Mouse (Mus musculus) ES-E14 (cell line): ENCODE data around the gene Gm16434. TPM values are rescaled to one million over a fixed set of nuclear protein-coding genes. Genes with fewer than 3 reads are reported as not detected.
"Not testable (repeated sequence)": the region's sequence is repeated elsewhere in the genome, so short reads cannot be mapped to it uniquely, and the experiment has no call there.

Experiments used
- DNase-seq: peaks from one replicate; pipeline ENCODE4 v3.0.0-alpha.2; 2013; ENCODE audit warnings: low read depth, low spot score
- H3K27ac ChIP-seq: 2 replicates; pipeline ENCODE4 v1.5.1; 2012; ENCODE audit warnings: low read depth, mild to moderate bottlenecking, low read length, moderate library complexity, mixed read lengths; ENCODE audit not compliant: poor library complexity, insufficient read depth, severe bottlenecking
- H3K36me3 ChIP-seq: 2 replicates; pipeline ENCODE4 v1.6.1; 2012; ENCODE audit warnings: mild to moderate bottlenecking, low read length, moderate library complexity, mixed read lengths; ENCODE audit not compliant: control insufficient read depth, poor library complexity, insufficient read depth, severe bottlenecking
- H3K4me1 ChIP-seq, 2 experiments: fragments of 150-350 bp in 1 of 2; sonication (generic) in 1 of 2; 2 replicates each; pipeline ENCODE4 v1.6.1; 2012; ENCODE audit warnings: low read length in 2 of 2, mild to moderate bottlenecking in 1 of 2, mixed read lengths in 1 of 2; ENCODE audit not compliant: control insufficient read depth in 2 of 2, insufficient read depth in 2 of 2, poor library complexity in 1 of 2
- H3K4me3 ChIP-seq, 2 experiments: fragments of 150-350 bp in 1 of 2; sonication (generic) in 1 of 2; 2 replicates each; pipeline ENCODE4 v1.5.1; 2012; ENCODE audit warnings: low read length in 2 of 2, low read depth in 1 of 2, mild to moderate bottlenecking in 1 of 2, mixed read lengths in 1 of 2; ENCODE audit not compliant: insufficient read depth in 1 of 2, poor library complexity in 1 of 2, severe bottlenecking in 1 of 2
- H3K9ac ChIP-seq: 2 replicates; pipeline ENCODE4 v1.6.1; 2012; ENCODE audit warnings: low read depth, mild to moderate bottlenecking, low read length, mixed read lengths; ENCODE audit not compliant: poor library complexity, insufficient read depth, severe bottlenecking
- H3K9me3 ChIP-seq: fragments of 150-350 bp; sonication (generic); 2 replicates; pipeline ENCODE4 v1.6.1; 2012; ENCODE audit warnings: low read depth, mild to moderate bottlenecking, low read length; ENCODE audit not compliant: control insufficient read depth, insufficient read depth
- in situ Hi-C, 2 experiments: fragments of 600-800 bp; cut with MboI; formaldehyde crosslinking; loops; one replicate each; pipeline ENCODE4 v1.15.1; 2025; ENCODE audit warnings: low sequenced_read_pairs in 2 of 2, inconsistent platforms in 1 of 2; ENCODE audit not compliant: unreplicated experiment in 2 of 2
- total RNA-seq: library from RNA; depleted of rRNA; stranded (reverse); fragments of 300-350 nt; gene quantifications from 2 replicates; pipeline ENCODE4 v1.2.3, GENCODE M21; 2012; rRNA removed

Gene Gm16434
- not detected in 2 replicates for total RNA-seq

DNA sequence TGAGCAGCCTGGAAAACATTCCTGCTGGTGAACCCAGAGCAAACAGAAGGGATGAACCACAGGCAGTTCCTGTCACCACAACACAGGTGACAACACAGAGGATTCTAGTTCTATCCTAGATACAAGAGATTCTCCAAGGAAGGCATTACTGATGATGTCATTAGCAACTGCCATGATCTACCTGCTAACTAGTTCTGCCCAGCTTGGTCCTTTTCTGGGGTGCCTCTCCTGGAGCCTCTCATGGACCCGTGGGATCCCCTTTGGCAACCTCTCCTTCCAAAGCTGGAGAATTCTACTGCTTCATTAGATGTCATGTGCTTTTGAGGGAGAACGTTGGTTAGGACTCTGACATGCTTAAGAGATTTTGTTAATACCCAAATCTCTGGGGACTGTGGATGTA is at the start of gene Gm16434:
TSS of gene Gm16434 (minus strand) at position 101 of the 400 bp plus-strand sequence.
- in situ Hi-C loops, DNase-seq, H3K36me3 ChIP-seq, H3K9ac ChIP-seq, H3K27ac ChIP-seq, H3K4me3 ChIP-seq, H3K9me3 ChIP-seq, H3K4me1 ChIP-seq: not testable (repeated sequence)

DNA sequence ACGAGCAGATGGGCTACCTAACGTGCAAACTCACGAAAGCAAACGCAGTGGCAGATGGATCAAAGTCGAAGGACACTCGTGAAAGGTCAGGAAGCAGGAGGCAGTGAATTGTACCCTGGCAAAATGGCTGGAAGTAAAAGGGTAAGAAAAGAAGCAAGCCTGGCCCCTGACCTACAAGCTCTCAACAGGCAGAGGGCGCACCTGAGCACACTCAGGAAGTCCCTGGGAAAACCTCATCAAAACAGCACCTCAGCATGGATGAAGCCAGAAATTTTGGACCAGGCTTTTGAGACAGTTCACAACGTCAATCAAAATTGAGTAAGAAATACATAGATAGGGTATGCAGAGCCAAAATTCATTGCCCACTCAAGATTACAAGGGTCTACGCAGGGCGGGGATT is 49.2 kb upstream of the Gm16434 start:
- H3K4me3 ChIP-seq, H3K4me1 ChIP-seq, H3K9ac ChIP-seq, H3K27ac ChIP-seq, DNase-seq, H3K9me3 ChIP-seq, in situ Hi-C loops, H3K36me3 ChIP-seq: not testable (repeated sequence)

DNA sequence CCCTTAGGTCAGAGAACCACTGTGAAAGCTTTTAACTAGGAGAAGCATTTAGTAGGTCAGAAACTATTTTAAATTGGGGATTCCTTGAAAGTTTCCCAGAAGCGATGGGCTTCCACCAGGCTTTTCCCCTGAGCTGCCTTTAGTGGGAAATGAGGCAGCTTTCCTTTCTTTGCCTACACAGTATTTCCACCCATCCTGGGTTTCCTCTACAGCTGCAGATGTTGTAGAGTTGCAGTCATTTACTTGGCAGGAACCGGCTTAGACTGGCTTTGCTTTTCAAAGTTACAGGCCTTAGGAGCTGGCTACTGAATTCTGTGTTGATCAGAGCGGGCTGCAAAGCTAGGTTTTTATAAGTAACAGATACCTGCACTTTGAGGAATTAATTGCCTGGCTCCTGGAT is 5.7 kb upstream of the Gm16434 start:
- H3K36me3 ChIP-seq, H3K9ac ChIP-seq, DNase-seq, in situ Hi-C loops, H3K9me3 ChIP-seq, H3K4me1 ChIP-seq, H3K27ac ChIP-seq, H3K4me3 ChIP-seq: not testable (repeated sequence)

DNA sequence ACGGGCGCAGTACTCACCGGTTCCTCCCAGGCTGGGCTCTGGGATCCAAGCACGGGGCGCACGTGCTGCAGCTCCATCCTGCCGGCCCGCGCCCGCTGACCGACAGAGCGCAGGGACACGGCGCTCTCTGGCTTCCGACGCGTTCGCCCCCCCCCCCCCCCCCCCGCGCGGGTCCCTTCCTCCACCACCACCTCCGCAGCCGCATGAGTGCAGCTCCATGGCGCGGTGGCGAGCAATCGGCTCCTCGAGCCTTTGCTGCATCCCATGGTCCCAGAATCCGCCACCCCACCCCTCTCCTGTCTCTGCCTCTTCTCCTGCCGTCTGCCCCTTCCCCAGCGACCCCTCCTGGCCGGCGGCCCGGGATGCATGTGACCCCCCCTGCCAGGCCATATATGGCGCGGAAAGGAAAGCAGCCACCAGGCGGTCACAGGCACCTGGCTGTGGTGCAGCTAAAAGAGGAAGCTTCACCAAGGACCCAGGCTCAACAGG is 19.8 kb downstream of the Gm16434 start, which contains the start of gene Gm3512:
TSS of gene Gm3512 (minus strand) at position 51 of the 489 bp plus-strand sequence.
- H3K27ac ChIP-seq, H3K9me3 ChIP-seq, H3K9ac ChIP-seq, H3K4me3 ChIP-seq, H3K36me3 ChIP-seq, in situ Hi-C loops, H3K4me1 ChIP-seq, DNase-seq: not testable (repeated sequence)

Other genes with a start within 250 kb of the Gm16434 start
- not detected in 2 replicates for gene Gm6356, start 220.7 kb downstream of the Gm16434 start, total RNA-seq
- gene Gm10406, start 167.1 kb downstream of the Gm16434 start, total RNA-seq, result 1.5 and 3.9 TPM in 2 replicates
- gene Gm3685, start 149.6 kb downstream of the Gm16434 start, total RNA-seq, result not detected in 2 replicates
- 1.0 and 1.7 TPM in 2 replicates for gene Gm3696, start 93.9 kb downstream of the Gm16434 start, total RNA-seq
- not detected in 2 replicates for gene Gm6676, start 69.1 kb downstream of the Gm16434 start, total RNA-seq
- 1.7 and 1.9 TPM in 2 replicates for gene Gm3512, start 20.0 kb downstream of the Gm16434 start, total RNA-seq
- not detected in 2 replicates for gene Gm3727, start 70.2 kb upstream of the Gm16434 start, total RNA-seq
- 1.8 and 2.3 TPM in 2 replicates for gene Gm3739, start 120.5 kb upstream of the Gm16434 start, total RNA-seq
- not detected in 2 replicates for gene Gm5797, start 137.9 kb upstream of the Gm16434 start, total RNA-seq
- not detected in 2 replicates for gene Gm8374, start 170.6 kb upstream of the Gm16434 start, total RNA-seq